Mouse (Mus musculus) liver, adult 2 months (tissue): Measurements from ENCODE around the gene Fgf15.

Experiments
- CTCF ChIP-seq: fragments of 200-500 bp; IDR thresholded peaks from 2 replicates; pipeline ENCODE4 v1.5.1; 2011; ENCODE audit warnings: low read depth, low read length, control low read depth
- POLR2A ChIP-seq: fragments of 200-500 bp; IDR thresholded peaks from 2 replicates; pipeline ENCODE4 v1.6.1; 2011; ENCODE audit warnings: low read length, control low read depth; ENCODE audit not compliant: insufficient read depth; ENCODE audit errors: extremely low read depth

GRCm38 (mm10) chr7:144878401-144878800 is 17.9 kb upstream of the Fgf15 start:
- TF ChIP-seq POLR2A (no peak), CTCF (no peak)
